Mouse (Mus musculus): ENCODE data around the gene Zfp61. TPM values are rescaled to one million over a fixed set of nuclear protein-coding genes. Genes with fewer than 3 reads are reported as not detected.

Zfp61 gene
- total RNA-seq, 4 experiments from 2014 or later = 19.3 to 30.5 (median 24.7) TPM

DNA sequence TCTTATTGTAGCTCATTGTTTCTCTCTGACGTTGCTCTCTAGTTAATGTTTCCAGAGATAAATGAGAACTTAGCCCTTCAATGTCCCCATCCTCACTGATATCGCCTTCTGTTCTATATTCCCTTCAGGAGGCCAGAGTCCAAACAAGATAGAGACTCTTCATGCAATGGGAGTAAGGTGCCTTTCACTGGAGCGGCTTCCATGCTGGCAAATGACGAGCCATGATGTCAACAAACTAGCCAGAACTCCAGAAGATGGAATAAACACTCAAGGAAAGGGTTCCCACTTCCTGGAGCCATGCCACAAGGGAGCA is 41.1 kb downstream of the Zfp61 start:
- no peak for DNase-seq (ENCODE audit: low spot score in 2 of 2)

DNA sequence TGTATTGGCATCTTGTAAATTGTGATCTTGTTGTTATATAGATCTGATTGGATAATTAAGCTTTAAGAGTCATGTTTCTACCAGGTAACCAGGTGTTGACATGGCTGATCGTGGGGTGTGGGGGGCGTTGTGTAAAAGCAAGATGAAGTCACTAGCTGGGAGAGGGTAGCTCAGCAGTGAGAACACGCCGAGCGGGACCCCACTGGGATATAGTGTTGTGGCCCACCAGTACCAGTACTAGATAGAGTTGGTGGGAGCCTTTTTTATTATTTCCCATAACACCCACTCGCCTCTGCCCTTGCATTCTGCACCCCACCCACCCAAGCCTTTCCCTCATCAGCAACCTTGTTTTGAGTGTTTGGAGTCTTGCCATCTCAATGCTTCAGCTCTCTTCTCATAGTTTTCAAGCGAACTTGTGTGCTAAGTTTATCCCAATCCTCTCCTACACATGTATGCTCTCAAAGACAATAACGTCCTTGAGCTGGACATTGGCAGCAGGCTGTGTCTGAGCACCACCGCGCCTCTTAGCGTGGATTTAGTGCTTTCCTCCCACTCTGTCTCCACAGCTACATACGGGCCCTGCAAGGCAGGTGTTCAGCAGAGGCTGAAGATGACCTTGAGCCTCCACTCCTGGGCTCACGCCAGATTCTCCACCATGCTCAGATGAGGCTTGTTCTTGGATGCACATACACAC is 41.6 kb downstream of the Zfp61 start:
- no peak for DNase-seq (ENCODE audit: low spot score in 2 of 2)

DNA sequence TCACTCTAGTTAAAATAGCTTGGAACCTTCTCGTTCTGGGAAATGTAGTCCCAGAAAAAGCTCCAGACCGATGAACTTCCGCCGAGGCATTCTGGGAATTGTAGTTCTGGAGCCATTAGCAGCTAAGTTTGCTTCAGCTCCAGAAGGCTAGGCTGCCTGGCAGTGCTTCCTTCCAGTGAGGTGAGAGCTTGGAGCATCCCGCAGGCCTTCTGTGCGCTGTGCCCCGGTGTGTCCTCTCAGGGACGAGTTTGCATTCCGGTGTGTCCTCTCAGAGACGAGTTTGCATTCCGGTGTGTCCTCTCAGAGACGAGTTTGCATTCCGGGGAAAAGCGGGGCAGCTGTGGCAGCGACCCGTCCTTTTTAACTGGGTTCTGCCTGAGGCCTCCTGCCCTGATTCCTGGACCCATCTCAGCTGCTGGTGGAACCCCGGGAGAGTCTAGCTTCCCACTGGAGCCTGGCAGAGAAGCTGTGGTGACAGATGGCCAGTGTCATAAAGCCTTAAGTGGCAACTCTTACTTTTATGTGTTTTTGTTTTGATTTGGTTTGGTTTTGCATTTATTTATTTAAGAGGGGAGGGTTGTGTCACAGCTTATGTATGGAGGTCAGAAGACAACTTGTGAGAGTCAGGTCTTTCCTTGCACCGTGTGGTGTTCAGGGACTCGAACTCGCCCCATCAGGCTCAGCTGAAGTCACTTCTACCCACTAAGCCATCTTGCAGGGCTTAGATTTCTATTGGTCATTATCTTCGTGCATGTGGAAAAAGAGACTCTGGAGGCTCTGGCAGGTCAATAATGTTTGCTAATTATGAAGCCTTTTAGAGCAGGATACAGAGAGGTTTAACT is 46.2 kb downstream of the Zfp61 start, which contains the start of gene Zfp108:
Zfp108 (plus strand) TSS at position 162 of the 842 bp plus-strand sequence.
- DNase-seq (ENCODE audit: low spot score in 2 of 2) = peak; percentile 87 to 88

DNA sequence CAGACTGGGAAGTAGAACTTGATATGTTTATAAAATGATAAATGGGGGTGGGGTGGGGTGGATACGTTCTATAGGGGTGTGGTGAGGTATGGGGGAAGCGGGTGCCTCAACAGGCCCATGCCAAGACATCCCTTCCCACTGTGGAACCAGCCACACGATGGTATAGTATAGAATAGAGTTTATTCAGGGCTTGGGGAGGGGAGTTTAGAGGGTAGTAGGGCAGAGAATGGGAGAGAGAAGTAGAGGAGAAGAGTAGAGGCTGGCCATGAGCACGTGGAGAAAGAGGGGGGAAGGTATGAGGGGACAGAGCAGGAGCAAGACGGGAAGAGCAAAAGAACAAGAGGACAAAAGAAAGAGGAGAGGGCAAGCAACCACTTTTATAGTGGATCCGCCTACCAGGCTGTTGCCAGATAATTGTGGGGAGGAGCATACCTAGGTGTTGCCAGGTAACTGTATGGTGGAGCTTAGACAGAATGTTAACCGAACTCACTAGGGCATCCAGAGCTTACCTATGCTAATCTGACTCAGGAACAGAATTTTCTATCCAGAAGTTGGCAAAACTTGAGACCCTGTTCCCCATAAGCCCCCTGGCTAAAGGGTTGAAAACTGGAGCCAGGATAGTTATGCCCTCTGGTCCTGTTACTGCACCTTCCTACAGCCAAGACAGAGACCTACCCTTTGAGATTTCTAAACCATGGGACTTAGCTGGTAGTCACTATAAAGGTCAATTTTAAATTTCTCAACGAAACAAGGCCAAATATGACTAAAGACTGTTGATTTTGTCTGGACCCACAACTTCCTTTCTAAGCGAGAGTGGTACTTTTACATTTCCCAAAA is 47.0 kb downstream of the Zfp61 start:
- DNase-seq (ENCODE audit: low spot score in 2 of 2) = no peak

Small RNAs within 50 kb of the gene (microRNA-seq; reads per million reads assigned to microRNA genes)
- 0 reads per million in 2 experiments for gene Gm27592

Other genes with a start within 250 kb of the Zfp61 start
- under 1 TPM in 1 of 4 experiments, not detected in 3; 0.04 TPM for gene Vmn1r183, start 248.0 kb downstream of the Zfp61 start, total RNA-seq (2022)
- gene Zfp180, start 219.3 kb downstream of the Zfp61 start, total RNA-seq (2022) = 10 to 100 TPM; 36.0 to 49.5 (median 40.8) TPM
- gene Zfp112, start 188.9 kb downstream of the Zfp61 start, total RNA-seq (2022) = 10 to 100 TPM; 11.2 to 14.3 (median 12.5) TPM
- 10 to 100 TPM; 20.9 to 25.6 (median 21.8) TPM for gene Zfp235, start 167.1 kb downstream of the Zfp61 start, total RNA-seq (2022)
- gene Zfp114, start 126.2 kb downstream of the Zfp61 start, total RNA-seq (2022) = 1 to 10 TPM; 2.9 to 4.6 (median 4.0) TPM
- gene Zfp111, start 89.8 kb downstream of the Zfp61 start, total RNA-seq (2022) = 10 to 100 TPM; 12.2 to 15.2 (median 14.8) TPM
- 10 to 100 TPM in 1 of 4 experiments, 1 to 10 TPM in 3; 8.0 to 10.8 (median 9.1) TPM for gene Zfp109, start 63.7 kb downstream of the Zfp61 start, total RNA-seq (2022)
- gene Zfp108, start 46.4 kb downstream of the Zfp61 start, total RNA-seq (2022) = 10 to 100 TPM in 1 of 4 experiments, 1 to 10 TPM in 3; 8.0 to 10.2 (median 9.0) TPM
- gene Zfp93, start 30.8 kb downstream of the Zfp61 start, total RNA-seq (2022) = 10 to 100 TPM; 12.4 to 20.1 (median 13.8) TPM
- gene Zfp94, start 15.4 kb upstream of the Zfp61 start, total RNA-seq (2022) = 10 to 100 TPM; 14.4 to 18.3 (median 15.6) TPM
- not detected for gene Tescl, start 32.7 kb upstream of the Zfp61 start, total RNA-seq (2022)
- not detected for gene Lypd5, start 48.0 kb upstream of the Zfp61 start, total RNA-seq (2022)
- 1 to 10 TPM in 1 of 4 experiments, under 1 TPM in 2, not detected in 1; 0.27 to 1.2 (median 0.90) TPM for gene Kcnn4, start 69.0 kb upstream of the Zfp61 start, total RNA-seq (2022)
- gene Smg9, start 98.4 kb upstream of the Zfp61 start, total RNA-seq (2022) = 10 to 100 TPM; 33.8 to 49.8 (median 44.0) TPM
- not detected for gene Irgc1, start 151.1 kb upstream of the Zfp61 start, total RNA-seq (2022)
- 1 to 10 TPM in 3 of 4 experiments, under 1 TPM in 1; 0.87 to 8.3 (median 2.7) TPM for gene Plaur, start 161.3 kb upstream of the Zfp61 start, total RNA-seq (2022)
- gene Cadm4, start 180.8 kb upstream of the Zfp61 start, total RNA-seq (2022) = 100 to 1,000 TPM; 123 to 166 (median 143) TPM
- gene Zfp428, start 205.8 kb upstream of the Zfp61 start, total RNA-seq (2022) = 10 to 100 TPM; 29.7 to 38.9 (median 34.5) TPM
- not detected for gene AC161166.1, start 211.2 kb upstream of the Zfp61 start, total RNA-seq (2022)
- gene Irgq, start 229.5 kb upstream of the Zfp61 start, total RNA-seq (2022) = 10 to 100 TPM; 53.6 to 65.2 (median 60.0) TPM
- gene Pinlyp, start 244.9 kb upstream of the Zfp61 start, total RNA-seq (2022) = under 1 TPM in 1 of 4 experiments, not detected in 3; 0.41 TPM
- gene Xrcc1, start 245.1 kb upstream of the Zfp61 start, total RNA-seq (2022) = 10 to 100 TPM; 32.9 to 44.7 (median 41.3) TPM